Mouse (Mus musculus): ENCODE data around the gene Zmynd10. TPM values are rescaled to one million over a fixed set of nuclear protein-coding genes. Genes with fewer than 3 reads are reported as not detected.

Zmynd10 gene
- total and polyA plus RNA-seq, 2 experiments = 0.10 to 0.28 TPM

DNA sequence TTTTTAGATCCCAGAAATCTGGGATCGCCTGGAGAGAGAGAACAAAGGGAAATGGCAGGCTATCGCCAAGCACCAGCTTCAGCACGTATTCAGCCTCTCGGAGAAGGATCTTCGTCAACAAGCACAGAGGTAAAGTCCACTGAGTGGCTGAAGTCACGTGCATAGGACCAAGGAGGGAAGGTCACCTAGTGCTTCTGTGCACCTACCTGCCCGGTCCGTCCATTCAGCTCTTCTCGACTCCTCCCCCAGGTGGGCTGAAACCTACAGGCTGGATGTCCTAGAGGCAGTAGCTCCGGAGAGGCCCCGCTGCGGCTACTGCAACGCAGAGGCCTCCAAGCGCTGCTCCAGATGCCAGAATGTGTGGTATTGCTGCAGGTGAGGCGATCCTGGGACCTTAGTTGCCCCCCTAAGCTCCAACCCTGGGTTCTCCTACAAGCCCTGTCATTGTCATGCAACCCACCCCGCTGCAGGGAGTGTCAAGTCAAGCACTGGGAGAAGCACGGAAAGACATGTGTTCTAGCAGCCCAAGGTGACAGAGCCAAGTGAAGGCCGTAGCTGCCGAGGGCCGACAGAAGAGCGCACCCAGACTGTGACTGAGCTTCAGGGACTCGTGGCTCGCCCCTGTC, 3.5 kb downstream of the Zmynd10 start:
- DNase-seq (ENCODE audit: extremely low read depth, low read depth, low spot score) = peak; percentile 66
- no peak overlapping the region for H3K9ac ChIP-seq (ENCODE audit: low read depth, low read length)
- 39% methylated on average over 23 of the region's 23 CpGs for WGBS
- peaks cover 15% of the 10 kb centered on the region; the same call in 1 of the 2 replicates for H3K4me1 ChIP-seq (ENCODE audit: control insufficient read depth, insufficient read depth, low read length)
- no peak overlapping the region for H3K4me3 ChIP-seq (ENCODE audit: insufficient read depth, low read depth, low read length)
- no peak overlapping the region for H3K27ac ChIP-seq (replicated peaks; ENCODE audit: insufficient read depth, low read depth, low read length)
- TF ChIP-seq CTCF (IDR thresholded peaks at IDR 0.05; ENCODE audit: low read depth, low read length) = no peak
- TF ChIP-seq POLR2A (IDR thresholded peaks at IDR 0.05; ENCODE audit: extremely low read depth, insufficient read depth, low read length) = no peak
- H3K79me2 ChIP-seq (ENCODE audit: control insufficient read depth, insufficient read depth, low read length) = no peaks in the 10 kb centered on the region
- no peaks in the 10 kb centered on the region for H3K36me3 ChIP-seq (ENCODE audit: control insufficient read depth, insufficient read depth, low read length)
- no peaks in the 10 kb centered on the region for H3K27me3 ChIP-seq (ENCODE audit: control insufficient read depth, insufficient read depth, low read length)

GRCm38 (mm10) chr9:107551117-107551889, 4.2 kb downstream of the Zmynd10 start, which contains the start of gene Rassf1:
Gene Rassf1 (plus strand): TSS chr9:107551555.
- Histone ChIP-seq H3K4me3 (ENCODE audit: insufficient read depth, low read depth, low read length) (peak within 1 kb of the TSS; percentile 58; the same call in 1 of the 2 replicates), H3K4me1 (ENCODE audit: control insufficient read depth, insufficient read depth, low read length) (peaks cover 17% of the 10 kb centered on the region; the same call in 1 of the 2 replicates), H3K79me2 (ENCODE audit: control insufficient read depth, insufficient read depth, low read length) (no peaks in the 10 kb centered on the region), H3K27me3 (ENCODE audit: control insufficient read depth, insufficient read depth, low read length) (no peaks in the 10 kb centered on the region), H3K27ac (replicated peaks; ENCODE audit: insufficient read depth, low read depth, low read length) (no peak within 1 kb of the TSS), H3K9ac (ENCODE audit: low read depth, low read length) (peak within 1 kb of the TSS; percentile 59), H3K36me3 (ENCODE audit: control insufficient read depth, insufficient read depth, low read length) (no peaks in the 10 kb centered on the region)
- WGBS = 5% methylated on average over 63 of the region's 63 CpGs
- DNase-seq (ENCODE audit: extremely low read depth, low read depth, low spot score) = peak; percentile 72
- TF ChIP-seq POLR2A (IDR thresholded peaks at IDR 0.05; ENCODE audit: extremely low read depth, insufficient read depth, low read length) = 0 out of 2 replicates have a peak, but pooled peaks have one; percentile 8
- no peak for TF ChIP-seq CTCF (IDR thresholded peaks at IDR 0.05; ENCODE audit: low read depth, low read length)

- Histone ChIP-seq H3K9ac (ENCODE audit: low read depth, low read length) (peak overlapping the region; percentile 59), H3K27me3 (ENCODE audit: control insufficient read depth, insufficient read depth, low read length) (no peaks in the 10 kb centered on the region), H3K4me1 (ENCODE audit: control insufficient read depth, insufficient read depth, low read length) (peaks cover 17% of the 10 kb centered on the region), H3K79me2 (ENCODE audit: control insufficient read depth, insufficient read depth, low read length) (no peaks in the 10 kb centered on the region; the same call in 1 of the 2 replicates), H3K4me3 (ENCODE audit: insufficient read depth, low read depth, low read length) (peak overlapping the region; percentile 58; the same call in 1 of the 2 replicates), H3K36me3 (ENCODE audit: control insufficient read depth, insufficient read depth, low read length) (no peaks in the 10 kb centered on the region), H3K27ac (replicated peaks; ENCODE audit: insufficient read depth, low read depth, low read length) (no peak overlapping the region)
- no peak for DNase-seq (ENCODE audit: extremely low read depth, low read depth, low spot score)
- WGBS = 56% methylated on average over 8 of the region's 8 CpGs
- TF ChIP-seq CTCF (IDR thresholded peaks at IDR 0.05; ENCODE audit: low read depth, low read length) = no peak
- TF ChIP-seq POLR2A (IDR thresholded peaks at IDR 0.05; ENCODE audit: extremely low read depth, insufficient read depth, low read length) = no peak
These were observed 4.8 kb downstream of the Zmynd10 start for GRCm38 (mm10) chr9:107551890-107552355.

DNA sequence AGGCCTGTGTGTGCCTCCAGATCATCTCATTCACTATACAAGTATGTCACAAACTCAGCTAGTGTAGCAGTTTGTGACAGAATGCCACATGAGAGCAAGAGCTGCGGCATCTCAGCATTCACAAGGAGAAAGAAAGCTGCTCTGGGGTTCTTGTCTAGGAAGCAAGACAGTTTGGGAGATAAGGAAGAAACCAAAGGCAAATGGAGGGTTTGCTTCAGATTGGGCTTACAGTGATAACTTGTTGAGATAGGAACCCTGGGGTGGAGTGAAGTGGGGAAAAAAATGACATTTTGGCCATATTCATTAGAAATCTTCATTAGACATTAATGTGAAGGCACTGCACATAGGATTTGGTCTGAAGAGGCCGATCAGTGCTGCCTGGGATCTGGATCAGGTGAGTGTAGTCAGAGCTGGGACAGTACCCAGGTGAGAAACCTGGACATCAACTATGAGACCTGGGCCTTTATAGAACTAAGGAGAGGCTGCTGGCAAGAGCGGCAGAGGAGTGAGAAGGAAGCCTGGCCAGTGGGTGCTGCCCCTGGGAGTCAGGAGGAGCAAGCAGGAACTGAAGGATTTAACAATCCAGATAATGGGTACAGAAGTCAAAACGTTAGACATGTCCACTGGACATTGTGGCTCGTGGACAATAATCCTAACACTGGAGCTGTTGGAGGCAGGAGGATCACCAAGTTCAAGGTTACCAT, 5.7 kb downstream of the Zmynd10 start:
- DNase-seq (ENCODE audit: extremely low read depth, low read depth, low spot score) = no peak
- H3K36me3 ChIP-seq (ENCODE audit: control insufficient read depth, insufficient read depth, low read length) = peaks cover 9% of the 10 kb centered on the region
- no peak overlapping the region for H3K9ac ChIP-seq (ENCODE audit: low read depth, low read length)
- no peak overlapping the region for H3K27ac ChIP-seq (replicated peaks; ENCODE audit: insufficient read depth, low read depth, low read length)
- no peaks in the 10 kb centered on the region; the same call in 1 of the 2 replicates for H3K79me2 ChIP-seq (ENCODE audit: control insufficient read depth, insufficient read depth, low read length)
- TF ChIP-seq POLR2A (IDR thresholded peaks at IDR 0.05; ENCODE audit: extremely low read depth, insufficient read depth, low read length) = no peak
- no peak for TF ChIP-seq CTCF (IDR thresholded peaks at IDR 0.05; ENCODE audit: low read depth, low read length)
- H3K4me3 ChIP-seq (ENCODE audit: insufficient read depth, low read depth, low read length) = no peak overlapping the region
- no peaks in the 10 kb centered on the region for H3K27me3 ChIP-seq (ENCODE audit: control insufficient read depth, insufficient read depth, low read length)
- WGBS = 71% methylated on average over 5 of the region's 5 CpGs
- H3K4me1 ChIP-seq (ENCODE audit: control insufficient read depth, insufficient read depth, low read length) = peaks cover 17% of the 10 kb centered on the region

DNA sequence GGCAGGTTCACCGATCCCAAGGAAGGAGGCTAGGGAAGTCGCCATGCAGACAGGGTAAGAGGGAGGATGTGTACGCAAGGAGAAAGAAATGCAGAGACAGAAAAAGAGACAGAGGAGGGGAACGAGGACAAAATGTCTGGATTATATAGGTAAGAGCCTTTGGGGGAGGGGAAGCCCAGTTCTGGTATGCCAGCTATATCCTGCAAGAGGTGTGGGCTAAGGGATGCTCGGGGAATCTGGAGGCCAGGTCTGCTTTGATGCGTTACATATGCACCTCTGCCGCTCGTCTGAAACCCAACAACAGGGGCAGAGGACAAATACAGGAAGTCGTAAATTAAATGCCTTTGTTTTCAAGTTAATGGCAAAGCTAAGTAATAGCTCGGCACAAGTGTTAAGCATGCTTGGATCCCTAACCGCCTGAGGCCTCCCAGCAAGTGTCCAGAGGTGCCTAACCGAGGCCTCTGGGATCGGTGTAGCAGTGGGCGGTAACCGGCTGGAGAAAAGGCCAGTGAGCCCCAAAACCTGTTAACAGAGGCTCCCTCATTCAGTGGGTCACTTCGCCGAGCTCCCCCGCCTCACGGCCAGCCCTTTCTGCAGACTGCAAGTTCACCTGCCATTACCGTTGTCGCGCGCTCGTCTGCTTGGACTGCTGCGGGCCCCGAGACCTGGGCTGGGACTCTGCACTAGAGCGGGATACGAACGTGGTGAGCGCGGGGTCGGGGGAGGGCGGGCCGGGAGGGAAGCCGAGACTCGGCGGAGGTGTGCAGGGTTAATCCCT, 6.6 kb downstream of the Zmynd10 start:
- Histone ChIP-seq H3K4me3 (ENCODE audit: insufficient read depth, low read depth, low read length) (peak overlapping the region; percentile 62), H3K27me3 (ENCODE audit: control insufficient read depth, insufficient read depth, low read length) (no peaks in the 10 kb centered on the region), H3K36me3 (ENCODE audit: control insufficient read depth, insufficient read depth, low read length) (peaks cover 16% of the 10 kb centered on the region), H3K27ac (replicated peaks; ENCODE audit: insufficient read depth, low read depth, low read length) (peak overlapping the region; percentile 20), H3K4me1 (ENCODE audit: control insufficient read depth, insufficient read depth, low read length) (peaks cover 17% of the 10 kb centered on the region), H3K79me2 (ENCODE audit: control insufficient read depth, insufficient read depth, low read length) (no peaks in the 10 kb centered on the region; the same call in 1 of the 2 replicates), H3K9ac (ENCODE audit: low read depth, low read length) (peak overlapping the region; percentile 74)
- WGBS = 14% methylated on average over 37 of the region's 37 CpGs
- DNase-seq (ENCODE audit: extremely low read depth, low read depth, low spot score) = no peak
- TF ChIP-seq CTCF (IDR thresholded peaks at IDR 0.05; ENCODE audit: low read depth, low read length) = no peak
- no peak for TF ChIP-seq POLR2A (IDR thresholded peaks at IDR 0.05; ENCODE audit: extremely low read depth, insufficient read depth, low read length)
